Mouse (Mus musculus) stomach, embryonic 15.5 days (tissue): ENCODE results near the gene Celf5. TPM values are rescaled to one million over a fixed set of nuclear protein-coding genes. Genes with fewer than 3 reads are reported as not detected.
A peak's percentile ranks its signal among the peaks of the same experiment; 100 is the strongest.

ENCODE experiments used
- ATAC-seq: fragments of 200-750 bp; cut with Nextera tagmentation; 2 replicates; pipeline ENCODE4 v1.8.0; 2017; ENCODE audit warnings: low read depth, moderate number of reproducible peaks, moderate TSS enrichment; ENCODE audit not compliant: insufficient read depth, low FRiP score
- H3K27ac ChIP-seq: fragments of 300-500 bp; sonication (generic); 2 replicates; pipeline ENCODE4 v1.5.1; 2015; ENCODE audit warnings: mild to moderate bottlenecking, inconsistent platforms
- H3K27me3 ChIP-seq: fragments of 300-500 bp; sonication (generic); replicated peaks from 2 replicates; pipeline ENCODE4 v1.6.1; 2015; ENCODE audit warnings: inconsistent platforms
- H3K36me3 ChIP-seq: fragments of 300-500 bp; sonication (generic); 2 replicates; pipeline ENCODE4 v1.6.1; 2015; ENCODE audit warnings: inconsistent platforms
- H3K4me1 ChIP-seq: fragments of 300-500 bp; sonication (generic); 2 replicates; pipeline ENCODE4 v1.6.1; 2015; ENCODE audit warnings: inconsistent platforms
- H3K4me2 ChIP-seq: fragments of 300-500 bp; sonication (generic); 2 replicates; pipeline ENCODE4 v1.6.1; 2015; ENCODE audit warnings: mild to moderate bottlenecking, inconsistent platforms
- H3K4me3 ChIP-seq: fragments of 300-500 bp; sonication (generic); replicated peaks from 2 replicates; pipeline ENCODE4 v1.5.1; 2015; ENCODE audit warnings: inconsistent platforms
- H3K9ac ChIP-seq: fragments of 300-500 bp; sonication (generic); 2 replicates; pipeline ENCODE4 v1.6.1; 2015; ENCODE audit warnings: inconsistent platforms
- H3K9me3 ChIP-seq: fragments of 300-500 bp; sonication (generic); 2 replicates; pipeline ENCODE4 v1.6.1; 2016; ENCODE audit warnings: inconsistent platforms
- WGBS: fragments of 180-500 bp; shearing (Covaris S2); methylation state at CpG from one replicate; pipeline ENCODE4 v1.1.7; 2015; 5-methylcytosine and 5-hydroxymethylcytosine counted together
- polyA plus RNA-seq: library from polyadenylated mRNA; unstranded; fragments of >200 nt; fragmentation: Nextera tagmentation; extraction: Ambion mirVana; gene quantifications from 2 replicates; pipeline ENCODE4 v1.2.1, GENCODE M21; 2015

Gene Celf5
- polyA plus RNA-seq, 1 experiment from 2014 or later: 1.7 TPM

- H3K27ac ChIP-seq: no peak overlapping the region
- H3K4me2 ChIP-seq: no peak overlapping the region
- H3K4me3 ChIP-seq: no peak overlapping the region
- no peaks in the 10 kb centered on the region for H3K9me3 ChIP-seq
- 77% methylated on average over 4 of the region's 4 CpGs for WGBS
- H3K36me3 ChIP-seq: 0 out of 2 replicates have a peak, but pooled peaks cover 5% of the 10 kb centered on the region
- H3K4me1 ChIP-seq: peaks cover 52% of the 10 kb centered on the region
- no peak overlapping the region for H3K9ac ChIP-seq
- no peaks in the 10 kb centered on the region for H3K27me3 ChIP-seq
- ATAC-seq: no peak
Observed at GRCm38 (mm10) chr10:81421041-81421796, 61.3 kb downstream of the Celf5 start.

- H3K4me1 ChIP-seq: peaks cover 57% of the 10 kb centered on the region
Observed at GRCm38 (mm10) chr10:81420191-81420767, 62.2 kb downstream of the Celf5 start.

GRCm38 (mm10) chr10:81419111-81419928, 63.2 kb downstream of the Celf5 start:
- 91% methylated on average over 10 of the region's 10 CpGs for WGBS
- no peak overlapping the region for H3K4me2 ChIP-seq
- no peaks in the 10 kb centered on the region for H3K27me3 ChIP-seq
- 0 out of 2 replicates have a peak, but pooled peaks cover 5% of the 10 kb centered on the region for H3K36me3 ChIP-seq
- H3K4me3 ChIP-seq: no peak overlapping the region
- no peak for ATAC-seq
- no peak overlapping the region for H3K27ac ChIP-seq
- no peaks in the 10 kb centered on the region for H3K9me3 ChIP-seq
- peaks cover 58% of the 10 kb centered on the region for H3K4me1 ChIP-seq
- H3K9ac ChIP-seq: no peak overlapping the region

More at GRCm38 (mm10) chr10:81420191-81420767, 62.2 kb downstream of the Celf5 start:
- Histone ChIP-seq H3K36me3 (0 out of 2 replicates have a peak, but pooled peaks cover 5% of the 10 kb centered on the region), H3K27ac (no peak overlapping the region), H3K4me2 (no peak overlapping the region), H3K9me3 (no peaks in the 10 kb centered on the region), H3K4me3 (no peak overlapping the region), H3K27me3 (no peaks in the 10 kb centered on the region), H3K9ac (no peak overlapping the region)
- ATAC-seq: no peak
- WGBS: 87% methylated on average over 40 of the region's 40 CpGs

GRCm38 (mm10) chr10:81418216-81419070, 64.1 kb downstream of the Celf5 start:
- Histone ChIP-seq H3K9ac (no peak overlapping the region), H3K27ac (no peak overlapping the region), H3K36me3 (0 out of 2 replicates have a peak, but pooled peaks cover 5% of the 10 kb centered on the region), H3K4me1 (peaks cover 58% of the 10 kb centered on the region), H3K4me3 (no peak overlapping the region), H3K4me2 (no peak overlapping the region), H3K27me3 (no peaks in the 10 kb centered on the region), H3K9me3 (no peaks in the 10 kb centered on the region)
- ATAC-seq: no peak
- 54% methylated on average over 11 of the region's 11 CpGs for WGBS

- H3K9me3 ChIP-seq: no peaks in the 10 kb centered on the region
- peak overlapping the region; percentile 85 for H3K27ac ChIP-seq
- H3K36me3 ChIP-seq: 0 out of 2 replicates have a peak, but pooled peaks cover 5% of the 10 kb centered on the region
- H3K27me3 ChIP-seq: no peaks in the 10 kb centered on the region
- peak overlapping the region; percentile 76 for H3K4me2 ChIP-seq
- ATAC-seq: no peak
- WGBS: 51% methylated on average over 12 of the region's 12 CpGs
- peaks cover 67% of the 10 kb centered on the region for H3K4me1 ChIP-seq
- peak overlapping the region; percentile 32 for H3K4me3 ChIP-seq
- H3K9ac ChIP-seq: peak overlapping the region; percentile 12; the same call in 1 of the 2 replicates
Observed at GRCm38 (mm10) chr10:81417227-81418215, 65.0 kb downstream of the Celf5 start.

- Histone ChIP-seq H3K27me3 (no peaks in the 10 kb centered on the region), H3K4me1 (peaks cover 75% of the 10 kb centered on the region), H3K4me3 (peak overlapping the region; percentile 32), H3K9me3 (no peaks in the 10 kb centered on the region), H3K9ac (no peak overlapping the region), H3K4me2 (peak overlapping the region; percentile 76), H3K36me3 (0 out of 2 replicates have a peak, but pooled peaks cover 5% of the 10 kb centered on the region), H3K27ac (peak overlapping the region; percentile 85)
- ATAC-seq: peak; percentile 72
- WGBS: 3% methylated on average over 26 of the region's 26 CpGs
Observed at GRCm38 (mm10) chr10:81416581-81417226, 65.8 kb downstream of the Celf5 start.

- H3K4me1 ChIP-seq: peaks cover 85% of the 10 kb centered on the region
Observed at GRCm38 (mm10) chr10:81415549-81416310, 66.8 kb downstream of the Celf5 start.

GRCm38 (mm10) chr10:81415146-81415545, 67.4 kb downstream of the Celf5 start:
- peak overlapping the region; percentile 84; the same call in 1 of the 2 replicates for H3K27ac ChIP-seq
- 80% methylated on average over 5 of the region's 5 CpGs for WGBS
- H3K9me3 ChIP-seq: no peaks in the 10 kb centered on the region
- H3K4me1 ChIP-seq: peaks cover 91% of the 10 kb centered on the region
- H3K27me3 ChIP-seq: no peaks in the 10 kb centered on the region
- H3K4me2 ChIP-seq: 0 out of 2 replicates have a peak overlapping the region, but pooled peaks have one; percentile 43
- no peak overlapping the region for H3K4me3 ChIP-seq
- ATAC-seq: no peak
- H3K9ac ChIP-seq: no peak overlapping the region
- 0 out of 2 replicates have a peak, but pooled peaks cover 5% of the 10 kb centered on the region for H3K36me3 ChIP-seq

More at GRCm38 (mm10) chr10:81415549-81416310, 66.8 kb downstream of the Celf5 start:
- Histone ChIP-seq H3K27ac (peak overlapping the region; percentile 85; the same call in 1 of the 2 replicates), H3K9me3 (no peaks in the 10 kb centered on the region), H3K4me3 (no peak overlapping the region), H3K4me2 (no peak overlapping the region), H3K36me3 (0 out of 2 replicates have a peak, but pooled peaks cover 5% of the 10 kb centered on the region), H3K9ac (no peak overlapping the region), H3K27me3 (no peaks in the 10 kb centered on the region)
- WGBS: 64% methylated on average over 17 of the region's 17 CpGs
- ATAC-seq: no peak

GRCm38 (mm10) chr10:81414682-81415081, 67.8 kb downstream of the Celf5 start:
- ATAC-seq: no peak

More at GRCm38 (mm10) chr10:81414682-81415081, 67.8 kb downstream of the Celf5 start:
- Histone ChIP-seq H3K27ac (peak overlapping the region; percentile 84; the same call in 1 of the 2 replicates), H3K27me3 (no peaks in the 10 kb centered on the region), H3K9ac (no peak overlapping the region), H3K36me3 (0 out of 2 replicates have a peak, but pooled peaks cover 5% of the 10 kb centered on the region), H3K4me2 (peak overlapping the region; percentile 43; the same call in 1 of the 2 replicates), H3K4me1 (peaks cover 93% of the 10 kb centered on the region), H3K4me3 (no peak overlapping the region), H3K9me3 (no peaks in the 10 kb centered on the region)
